Mouse (Mus musculus): ENCODE data around the gene Diaph3. TPM values are rescaled to one million over a fixed set of nuclear protein-coding genes. Genes with fewer than 3 reads are reported as not detected.
A peak's percentile ranks its signal among the peaks of the same experiment; 100 is the strongest.

The Diaph3 gene
- polyA plus RNA-seq, 1 experiment from 2014 or later, result 3.0 TPM

- 69% methylated on average over 7 of the region's 7 CpGs for WGBS
- Histone ChIP-seq H3K9me3 (replicated peaks) (no peaks in the 10 kb centered on the region), H3K4me1 (no peaks in the 10 kb centered on the region), H3K4me3 (replicated peaks) (no peak overlapping the region), H3K27me3 (replicated peaks) (no peaks in the 10 kb centered on the region), H3K9ac (replicated peaks) (no peak overlapping the region), H3K4me2 (no peak overlapping the region), H3K27ac (replicated peaks) (no peak overlapping the region), H3K36me3 (no peaks in the 10 kb centered on the region)
- no peak for ATAC-seq (ENCODE audit: low FRiP score)
Measured at GRCm38 (mm10) chr14:86926827-86927226, 214.2 kb downstream of the Diaph3 start.

GRCm38 (mm10) chr14:86898898-86899297 is 242.1 kb downstream of the Diaph3 start:
- Histone ChIP-seq H3K36me3 (no peaks in the 10 kb centered on the region), H3K9me3 (replicated peaks) (no peaks in the 10 kb centered on the region), H3K27me3 (replicated peaks) (no peaks in the 10 kb centered on the region), H3K4me2 (no peak overlapping the region), H3K27ac (replicated peaks) (no peak overlapping the region), H3K4me1 (no peaks in the 10 kb centered on the region), H3K4me3 (replicated peaks) (no peak overlapping the region), H3K9ac (replicated peaks) (no peak overlapping the region)
- no peak for ATAC-seq (ENCODE audit: low FRiP score)

GRCm38 (mm10) chr14:86889070-86889804 is 251.8 kb downstream of the Diaph3 start:
- Histone ChIP-seq H3K9me3 (replicated peaks) (no peaks in the 10 kb centered on the region), H3K4me2 (no peak overlapping the region), H3K36me3 (no peaks in the 10 kb centered on the region), H3K9ac (replicated peaks) (no peak overlapping the region), H3K4me1 (no peaks in the 10 kb centered on the region), H3K27me3 (replicated peaks) (no peaks in the 10 kb centered on the region), H3K4me3 (replicated peaks) (no peak overlapping the region), H3K27ac (replicated peaks) (no peak overlapping the region)
- 85% methylated on average over 3 of the region's 3 CpGs for WGBS
- no peak for ATAC-seq (ENCODE audit: low FRiP score)

GRCm38 (mm10) chr14:86885417-86886098 is 255.5 kb downstream of the Diaph3 start:
- Histone ChIP-seq H3K4me3 (replicated peaks) (no peak overlapping the region), H3K27me3 (replicated peaks) (no peaks in the 10 kb centered on the region), H3K27ac (replicated peaks) (no peak overlapping the region), H3K36me3 (no peaks in the 10 kb centered on the region), H3K9me3 (replicated peaks) (no peaks in the 10 kb centered on the region), H3K9ac (replicated peaks) (no peak overlapping the region), H3K4me1 (no peaks in the 10 kb centered on the region), H3K4me2 (no peak overlapping the region)
- 88% methylated on average over 5 of the region's 5 CpGs for WGBS
- ATAC-seq (ENCODE audit: low FRiP score), result no peak

DNA sequence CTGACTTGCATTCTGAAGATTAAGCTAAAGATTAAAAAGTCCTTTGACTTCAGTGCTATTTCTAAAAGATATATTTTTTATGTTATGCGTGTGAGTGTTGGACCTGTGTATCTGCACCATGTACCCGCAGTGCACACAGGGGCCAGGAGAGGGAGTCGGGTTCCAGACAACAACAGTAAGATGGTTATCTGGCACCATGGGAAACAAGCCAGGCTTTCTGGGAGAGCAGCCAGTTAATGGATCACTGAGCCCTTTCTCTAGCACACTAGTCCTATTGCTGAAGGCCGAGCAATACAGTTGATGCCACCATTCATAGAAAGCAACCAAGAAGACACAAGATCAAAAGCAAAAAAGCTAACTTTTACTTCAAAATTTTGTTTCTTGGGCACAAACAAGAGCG is 271.5 kb downstream of the Diaph3 start:
- H3K9ac ChIP-seq (replicated peaks), result no peak overlapping the region
- no peak overlapping the region for H3K27ac ChIP-seq (replicated peaks)
- no peak overlapping the region for H3K4me2 ChIP-seq
- no peaks in the 10 kb centered on the region for H3K36me3 ChIP-seq
- ATAC-seq (ENCODE audit: low FRiP score), result peak; percentile 61
- no peak overlapping the region for H3K4me3 ChIP-seq (replicated peaks)
- H3K4me1 ChIP-seq, result no peaks in the 10 kb centered on the region
- H3K27me3 ChIP-seq (replicated peaks), result no peaks in the 10 kb centered on the region
- 84% methylated on average over 5 of the region's 5 CpGs for WGBS
- no peaks in the 10 kb centered on the region for H3K9me3 ChIP-seq (replicated peaks)

DNA sequence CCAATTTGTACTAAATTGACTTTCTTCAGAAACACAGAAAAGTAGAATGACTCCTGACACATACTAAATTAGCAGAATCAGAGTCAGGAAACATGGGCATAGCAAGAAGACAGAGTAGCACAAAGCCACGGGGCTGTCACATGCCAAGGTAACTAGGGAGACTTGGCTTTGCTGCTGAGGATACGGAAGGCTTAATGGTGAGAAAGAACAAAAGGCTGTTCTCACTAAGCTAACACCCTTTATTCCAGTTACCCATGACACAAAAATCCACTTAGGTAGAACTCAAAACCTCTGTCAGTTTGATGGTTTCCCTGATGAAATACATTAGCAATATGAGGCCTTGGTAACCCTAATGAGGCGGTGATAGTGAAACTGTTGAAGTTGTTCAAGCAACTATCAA is 273.9 kb downstream of the Diaph3 start:
- Histone ChIP-seq H3K36me3 (no peaks in the 10 kb centered on the region), H3K9me3 (replicated peaks) (no peaks in the 10 kb centered on the region), H3K27ac (replicated peaks) (no peak overlapping the region), H3K4me3 (replicated peaks) (no peak overlapping the region), H3K4me1 (no peaks in the 10 kb centered on the region), H3K4me2 (no peak overlapping the region), H3K27me3 (replicated peaks) (no peaks in the 10 kb centered on the region), H3K9ac (replicated peaks) (no peak overlapping the region)
- 46% methylated on average over 3 of the region's 3 CpGs for WGBS
- peak; percentile 82 for ATAC-seq (ENCODE audit: low FRiP score)

- H3K9ac ChIP-seq (replicated peaks), result no peak overlapping the region
- no peak overlapping the region for H3K27ac ChIP-seq (replicated peaks)
- no peaks in the 10 kb centered on the region for H3K36me3 ChIP-seq
- H3K4me2 ChIP-seq, result no peak overlapping the region
- H3K9me3 ChIP-seq (replicated peaks), result no peaks in the 10 kb centered on the region
- no peaks in the 10 kb centered on the region for H3K4me1 ChIP-seq
- ATAC-seq (ENCODE audit: low FRiP score), result no peak
- no peaks in the 10 kb centered on the region for H3K27me3 ChIP-seq (replicated peaks)
- WGBS, result 94% methylated on average over 3 of the region's 3 CpGs
- H3K4me3 ChIP-seq (replicated peaks), result no peak overlapping the region
Measured at GRCm38 (mm10) chr14:86864053-86864452, 277.0 kb downstream of the Diaph3 start.

DNA sequence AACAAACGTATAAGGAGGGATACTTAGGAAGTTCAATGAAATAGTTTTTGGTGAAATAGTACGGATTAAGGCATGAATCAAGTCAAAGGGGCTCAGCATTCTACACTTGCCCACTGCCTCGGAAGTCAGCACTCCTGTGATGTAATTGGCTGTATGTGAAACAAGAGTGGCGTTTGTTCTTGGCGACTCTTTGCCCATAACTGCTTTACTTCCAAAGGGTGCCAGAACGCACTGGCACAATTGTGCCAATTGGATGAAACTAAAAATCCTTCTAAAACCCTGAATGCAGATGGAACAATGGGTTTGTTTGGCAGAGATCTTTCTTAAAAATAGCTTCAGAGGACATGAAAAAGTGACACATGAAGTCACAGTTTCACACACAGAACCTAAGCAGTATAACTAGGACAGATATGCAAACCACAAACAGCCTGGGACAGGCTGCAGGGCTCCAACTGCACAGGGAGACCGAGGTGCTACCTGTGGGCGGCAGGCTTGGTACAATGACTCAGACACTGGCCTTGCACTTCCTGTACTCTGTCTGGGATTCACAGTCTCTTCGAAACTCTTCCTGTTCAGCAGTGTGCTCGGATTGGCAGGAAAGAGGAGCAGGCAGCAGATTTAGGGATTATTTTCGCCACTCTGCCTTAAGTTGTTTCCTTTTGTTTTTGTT is 279.6 kb downstream of the Diaph3 start:
- Histone ChIP-seq H3K9ac (replicated peaks) (no peak overlapping the region), H3K27me3 (replicated peaks) (no peaks in the 10 kb centered on the region), H3K36me3 (no peaks in the 10 kb centered on the region), H3K9me3 (replicated peaks) (no peaks in the 10 kb centered on the region), H3K4me2 (no peak overlapping the region), H3K27ac (replicated peaks) (no peak overlapping the region), H3K4me1 (no peaks in the 10 kb centered on the region), H3K4me3 (replicated peaks) (no peak overlapping the region)
- 86% methylated on average over 11 of the region's 11 CpGs for WGBS
- ATAC-seq (ENCODE audit: low FRiP score), result no peak

- H3K27ac ChIP-seq (replicated peaks), result no peak overlapping the region
- no peak overlapping the region for H3K4me3 ChIP-seq (replicated peaks)
- H3K36me3 ChIP-seq, result no peaks in the 10 kb centered on the region
- H3K27me3 ChIP-seq (replicated peaks), result no peaks in the 10 kb centered on the region
- no peaks in the 10 kb centered on the region for H3K9me3 ChIP-seq (replicated peaks)
- no peak overlapping the region for H3K9ac ChIP-seq (replicated peaks)
- H3K4me1 ChIP-seq, result no peaks in the 10 kb centered on the region
- no peak for ATAC-seq (ENCODE audit: low FRiP score)
- 90% methylated on average over 4 of the region's 4 CpGs for WGBS
- no peak overlapping the region for H3K4me2 ChIP-seq
Measured at GRCm38 (mm10) chr14:86847154-86847810, 293.8 kb downstream of the Diaph3 start.

- Histone ChIP-seq H3K9me3 (replicated peaks) (no peaks in the 10 kb centered on the region), H3K4me1 (no peaks in the 10 kb centered on the region), H3K36me3 (no peaks in the 10 kb centered on the region), H3K4me2 (no peak overlapping the region), H3K4me3 (replicated peaks) (no peak overlapping the region), H3K27me3 (replicated peaks) (no peaks in the 10 kb centered on the region), H3K9ac (replicated peaks) (no peak overlapping the region), H3K27ac (replicated peaks) (no peak overlapping the region)
- no peak for ATAC-seq (ENCODE audit: low FRiP score)
- WGBS, result 88% methylated on average over 3 of the region's 3 CpGs
Measured at GRCm38 (mm10) chr14:86844075-86844474, 297.0 kb downstream of the Diaph3 start.

DNA sequence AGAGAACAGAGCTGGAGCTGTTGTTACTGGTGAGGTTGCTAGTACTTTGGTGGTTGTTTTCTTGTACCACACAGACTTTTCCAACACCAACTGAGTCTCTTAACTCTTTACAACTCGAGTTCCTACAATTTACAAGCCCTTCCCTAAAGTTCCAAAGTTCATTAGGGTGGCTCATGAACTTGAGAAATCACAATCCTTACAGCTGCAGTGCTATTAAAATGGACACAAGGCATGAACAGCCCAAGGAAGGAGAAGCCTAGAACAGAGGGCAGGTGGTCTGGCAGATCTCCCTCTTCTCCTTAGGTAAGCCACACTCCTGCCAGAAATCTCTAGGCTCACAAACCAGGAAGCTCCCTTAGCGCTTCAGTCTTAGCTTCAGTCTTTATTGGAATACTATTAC is 303.4 kb downstream of the Diaph3 start:
- ATAC-seq (ENCODE audit: low FRiP score), result no peak
- no peak overlapping the region for H3K9ac ChIP-seq (replicated peaks)
- WGBS, result 51% methylated on average over 2 of the region's 2 CpGs
- H3K36me3 ChIP-seq, result no peaks in the 10 kb centered on the region
- no peaks in the 10 kb centered on the region for H3K9me3 ChIP-seq (replicated peaks)
- H3K27ac ChIP-seq (replicated peaks), result no peak overlapping the region
- no peak overlapping the region for H3K4me2 ChIP-seq
- H3K27me3 ChIP-seq (replicated peaks), result no peaks in the 10 kb centered on the region
- no peaks in the 10 kb centered on the region for H3K4me1 ChIP-seq
- no peak overlapping the region for H3K4me3 ChIP-seq (replicated peaks)
